Mouse (Mus musculus) embryo, embryonic 10 days (tissue): Measurements from ENCODE around the gene Tfeb.

Experiments
- DNase-seq: peaks from one replicate; pipeline ENCODE4 v3.0.0-alpha.2; 2015; ENCODE audit warnings: low spot score

Gene Tfeb

GRCm38 (mm10) chr17:47788996-47789395 lies 52.2 kb downstream of the Tfeb start:
- peak; percentile 35 for DNase-seq

GRCm38 (mm10) chr17:47792098-47792863 lies 55.5 kb downstream of the Tfeb start:
- DNase-seq = peak; percentile 96

- peak; percentile 93 for DNase-seq
Measured at GRCm38 (mm10) chr17:47793377-47793776, 56.5 kb downstream of the Tfeb start.

- DNase-seq = peak; percentile 79
Measured at GRCm38 (mm10) chr17:47795446-47795845, 58.6 kb downstream of the Tfeb start.

- peak; percentile 44 for DNase-seq
Measured at GRCm38 (mm10) chr17:47796156-47796816, 59.5 kb downstream of the Tfeb start.

- DNase-seq = no peak
Measured at GRCm38 (mm10) chr17:47796968-47797367, 60.1 kb downstream of the Tfeb start.

DNA sequence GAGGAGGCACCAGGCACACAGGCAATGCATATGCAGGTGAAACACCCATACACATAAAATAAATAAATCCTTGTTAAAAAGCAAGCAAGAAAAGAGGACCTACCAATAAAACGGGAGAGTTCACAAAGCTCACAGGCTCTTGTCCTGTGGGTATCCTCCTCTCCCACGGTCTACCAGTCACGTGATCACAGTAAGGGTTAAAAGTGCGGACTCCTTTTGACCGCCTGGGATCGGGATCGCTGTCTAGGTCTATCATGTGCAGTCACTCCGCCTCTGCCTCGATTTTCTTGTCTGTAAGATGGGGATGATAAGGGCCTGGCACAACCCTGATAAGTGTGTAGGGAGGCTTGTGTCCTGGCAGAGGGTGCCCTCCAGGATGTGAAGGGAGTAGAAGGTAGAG lies 60.6 kb downstream of the Tfeb start:
- no peak for DNase-seq

GRCm38 (mm10) chr17:47802806-47803205 lies 66.0 kb downstream of the Tfeb start:
- peak; percentile 74 for DNase-seq

- no peak for DNase-seq
Measured at GRCm38 (mm10) chr17:47803662-47804061, 66.8 kb downstream of the Tfeb start.

- DNase-seq = peak; percentile 80
Measured at GRCm38 (mm10) chr17:47805047-47805835, 68.4 kb downstream of the Tfeb start.

DNA sequence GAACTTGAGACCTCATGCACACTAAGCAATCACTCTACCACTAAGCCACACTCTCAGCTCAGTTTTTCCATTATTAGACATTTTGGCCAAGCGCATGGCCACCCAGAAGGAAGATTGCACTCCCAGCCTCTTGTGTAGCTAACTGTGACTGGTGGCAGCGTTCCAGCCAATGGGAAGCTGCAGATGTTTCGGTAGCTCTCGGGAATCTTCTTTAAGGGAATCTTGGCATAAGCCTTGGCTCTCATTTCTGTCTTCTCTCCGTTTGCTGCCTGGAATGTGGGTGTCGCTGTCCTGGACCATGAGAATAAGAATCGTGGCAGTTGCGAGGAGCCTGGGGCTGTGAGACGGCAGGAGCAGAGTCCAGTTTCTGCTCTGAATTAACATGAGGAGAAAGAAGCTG lies 69.4 kb downstream of the Tfeb start:
- DNase-seq = no peak

DNA sequence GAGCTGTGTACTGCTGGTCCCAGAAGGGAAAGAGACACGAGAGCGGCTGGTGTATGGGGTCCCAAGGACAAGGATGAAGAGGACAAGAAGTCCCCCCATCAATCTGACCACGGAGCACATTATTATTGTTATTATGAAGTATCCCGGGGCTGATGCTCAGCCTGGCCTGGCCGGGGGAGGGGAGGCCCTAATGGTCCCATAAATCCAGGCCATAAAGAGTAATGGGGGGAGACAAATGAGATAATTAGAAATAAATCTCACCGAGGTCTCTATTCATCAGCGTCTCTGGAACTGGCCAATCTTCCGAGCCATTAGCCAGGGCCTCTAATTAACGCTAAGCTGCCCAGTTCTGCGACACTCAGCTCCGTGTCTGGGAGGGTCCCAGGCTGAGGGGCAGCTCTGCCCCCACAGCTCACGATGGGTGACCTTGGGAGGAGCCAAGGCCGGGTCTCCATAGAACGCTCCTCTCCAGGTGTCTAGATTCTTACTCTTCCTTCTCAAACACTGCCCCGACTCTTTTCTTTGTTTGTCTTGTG lies 74.5 kb downstream of the Tfeb start:
- no peak for DNase-seq

DNA sequence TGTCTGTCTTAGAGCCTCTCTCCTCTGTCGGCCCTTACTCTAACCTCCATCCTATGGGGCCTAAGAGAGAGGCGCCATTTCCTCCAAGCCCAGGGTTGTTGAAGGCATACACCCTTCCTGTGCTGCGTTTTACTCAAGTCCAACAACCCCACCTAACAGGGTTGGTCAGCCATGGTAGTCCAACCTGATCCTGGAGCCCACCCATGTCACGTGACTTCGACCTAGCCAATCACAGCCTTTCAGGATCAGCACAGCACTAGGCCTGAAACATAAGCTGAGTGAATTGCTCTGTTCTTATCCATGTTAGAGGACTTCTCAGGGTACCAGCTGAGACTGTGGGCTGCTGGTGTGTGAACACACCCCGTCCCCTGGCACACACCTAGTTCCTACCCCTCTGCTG lies 75.4 kb downstream of the Tfeb start:
- DNase-seq = no peak

GRCm38 (mm10) chr17:47813616-47814015 lies 76.8 kb downstream of the Tfeb start:
- peak; percentile 56 for DNase-seq

GRCm38 (mm10) chr17:47814496-47814895 lies 77.7 kb downstream of the Tfeb start:
- DNase-seq = peak; percentile 74

DNA sequence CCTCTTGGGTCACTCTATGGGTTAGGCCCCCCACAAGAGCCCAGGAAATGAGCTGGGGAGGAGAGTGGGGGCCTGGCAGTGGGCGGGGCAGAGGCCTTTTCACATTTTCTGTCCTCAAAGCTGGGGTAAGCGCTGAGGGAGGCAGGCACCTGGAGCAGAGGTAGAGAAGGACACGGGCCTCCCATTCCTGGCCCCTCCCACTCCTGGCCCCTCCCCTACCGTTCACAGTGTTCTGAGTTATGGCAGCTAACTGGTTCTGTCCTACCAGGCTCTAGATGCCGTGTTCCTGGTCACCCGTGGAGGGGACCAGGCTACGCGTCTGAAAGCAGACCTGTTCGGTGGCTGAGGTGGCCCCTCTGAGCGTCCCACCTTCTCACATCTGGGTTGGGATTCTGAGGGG lies 78.6 kb downstream of the Tfeb start:
- no peak for DNase-seq

GRCm38 (mm10) chr17:47818038-47818725 lies 81.4 kb downstream of the Tfeb start:
- no peak for DNase-seq

GRCm38 (mm10) chr17:47821339-47821738 lies 84.5 kb downstream of the Tfeb start:
- no peak for DNase-seq

- DNase-seq = peak; percentile 73
Measured at GRCm38 (mm10) chr17:47831161-47831560, 94.3 kb downstream of the Tfeb start.

- DNase-seq = no peak
Measured at GRCm38 (mm10) chr17:47831772-47832171, 94.9 kb downstream of the Tfeb start.

DNA sequence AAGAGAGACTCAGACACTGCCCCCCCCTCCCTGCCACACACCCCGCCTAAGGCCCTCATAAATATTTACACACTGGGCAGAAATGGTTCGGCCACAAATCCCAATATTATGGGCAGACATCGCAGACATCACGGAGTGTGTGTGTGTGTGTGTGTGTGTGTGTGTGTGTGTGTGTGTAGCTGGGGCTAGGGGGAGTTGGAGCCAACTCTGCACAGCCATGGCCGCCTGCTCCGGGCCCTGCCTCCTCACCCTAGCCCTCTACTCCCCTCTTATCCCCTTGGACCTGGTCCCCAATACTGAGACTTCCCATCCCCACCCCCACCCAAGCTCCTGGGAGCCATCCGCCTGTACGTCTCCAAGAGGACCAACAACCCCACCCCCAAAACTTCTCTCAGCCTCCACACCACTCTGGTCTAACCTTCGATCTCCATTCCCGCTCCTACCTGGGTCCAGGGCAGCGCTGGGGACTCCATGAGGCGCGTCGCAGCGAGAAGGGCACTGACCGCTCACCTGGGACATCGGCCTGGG lies 95.7 kb downstream of the Tfeb start:
- DNase-seq = no peak
